Mouse (Mus musculus): ENCODE measurements around the gene Fgfr2. TPM values are rescaled to one million over a fixed set of nuclear protein-coding genes. Genes with fewer than 3 reads are reported as not detected.

Fgfr2 gene
- total RNA-seq, 1 experiment: 37.5 TPM

DNA sequence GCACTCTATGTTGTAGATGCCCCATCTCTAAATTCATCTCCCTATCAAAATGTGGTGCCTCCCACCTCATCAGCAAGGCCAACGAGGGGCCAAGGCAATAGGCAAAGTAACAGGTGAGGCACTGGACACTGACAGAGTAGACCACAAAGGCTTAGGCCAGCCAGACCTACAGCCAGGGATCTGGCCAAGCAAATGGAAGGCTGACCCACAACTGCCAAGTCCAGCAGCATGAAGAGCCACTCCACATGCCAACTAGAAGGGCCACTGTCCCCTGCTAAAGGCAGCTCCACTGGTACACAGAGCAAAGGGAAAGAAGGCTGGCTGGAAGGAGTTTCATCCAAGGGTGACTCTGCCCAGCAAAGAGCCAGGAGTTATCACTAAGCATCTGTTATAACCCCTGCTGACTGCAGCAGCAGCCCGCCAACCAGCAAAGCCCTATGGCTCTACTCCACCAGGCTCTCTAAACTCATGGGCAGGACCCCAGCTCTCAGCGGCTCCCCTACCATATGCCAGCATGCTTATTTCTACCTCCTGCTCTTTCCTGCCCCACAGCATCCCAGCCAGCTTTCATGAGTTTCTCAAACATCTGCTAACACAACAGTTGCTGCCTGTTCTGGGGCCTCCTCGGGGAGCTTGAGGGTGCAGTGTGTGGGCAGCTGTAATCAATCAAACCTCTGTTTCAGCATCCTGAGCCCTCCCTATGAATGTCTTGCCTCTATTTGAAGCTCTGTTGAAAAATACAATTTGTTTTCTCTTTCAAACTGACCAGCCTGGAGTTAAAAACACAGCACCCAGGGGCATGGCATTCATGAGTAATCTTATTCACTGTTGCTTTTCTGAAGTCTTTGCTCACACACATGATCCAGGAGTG is 369.4 kb downstream of the Fgfr2 start:
- Histone ChIP-seq H3K36me3 (ENCODE audit: control insufficient read depth, insufficient read depth, low read length, poor library complexity, severe bottlenecking) (peaks cover 3% of the 10 kb centered on the region), H3K27ac (ENCODE audit: insufficient read depth, low read depth, low read length, poor library complexity, severe bottlenecking) (no peak overlapping the region), H3K4me3 (ENCODE audit: insufficient read depth in 1 of 2, low read depth in 1 of 2, low read length in 2 of 2, poor library complexity in 1 of 2, severe bottlenecking in 1 of 2) (no peak overlapping the region), H3K4me1 (ENCODE audit: control insufficient read depth in 2 of 2, insufficient read depth in 2 of 2, low read length in 2 of 2, poor library complexity in 1 of 2) (no peaks in the 10 kb centered on the region), H3K9ac (ENCODE audit: insufficient read depth, low read depth, low read length, poor library complexity, severe bottlenecking) (no peak overlapping the region), H3K9me3 (ENCODE audit: control insufficient read depth, insufficient read depth, low read depth, low read length) (no peaks in the 10 kb centered on the region)
- no peak for DNase-seq (ENCODE audit: low read depth, low spot score)
- in situ Hi-C loops (cut with MboI; ENCODE audit: low sequenced_read_pairs in 2 of 2, unreplicated experiment in 2 of 2): no loop called here
- no peak for TF ChIP-seq MAFK (IDR thresholded peaks at IDR 0.05; ENCODE audit: insufficient read depth, low read depth, low read length)
- no peak for TF ChIP-seq ZC3H11A (IDR thresholded peaks at IDR 0.05; ENCODE audit: borderline replicate concordance, low read depth, low read length)
- no peak for TF ChIP-seq HCFC1 (IDR thresholded peaks at IDR 0.05; ENCODE audit: borderline replicate concordance, insufficient read depth, low read length)
- no peak for TF ChIP-seq ZNF384 (IDR thresholded peaks at IDR 0.05; ENCODE audit: low read depth, low read length)
- no peak for TF ChIP-seq CHD2 (IDR thresholded peaks at IDR 0.05; ENCODE audit: low read depth, low read length)

DNA sequence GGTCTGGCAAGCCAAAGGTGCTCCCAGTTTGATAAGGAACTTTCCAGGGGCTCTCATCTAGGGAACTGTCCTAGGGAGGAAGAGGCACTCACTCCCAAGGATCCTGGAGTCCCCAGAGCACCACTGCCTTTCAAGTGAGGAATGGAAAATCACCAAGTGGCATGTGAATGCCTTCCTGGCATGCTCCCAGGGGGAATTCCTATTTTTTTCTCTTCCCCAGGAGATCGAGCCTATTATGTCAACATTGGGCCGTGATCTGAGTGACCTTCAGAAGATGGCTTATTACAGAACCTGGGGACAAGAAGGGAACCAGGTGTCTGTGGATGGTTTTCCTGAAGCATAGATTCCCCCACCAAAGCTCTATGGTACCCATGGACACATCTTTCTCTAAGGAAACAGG is 371.4 kb downstream of the Fgfr2 start:
- no peaks in the 10 kb centered on the region for H3K9me3 ChIP-seq (ENCODE audit: control insufficient read depth, insufficient read depth, low read depth, low read length)
- in situ Hi-C loops (cut with MboI; ENCODE audit: low sequenced_read_pairs in 2 of 2, unreplicated experiment in 2 of 2): no loop called here
- H3K4me1 ChIP-seq (ENCODE audit: control insufficient read depth in 2 of 2, insufficient read depth in 2 of 2, low read length in 2 of 2, poor library complexity in 1 of 2): no peaks in the 10 kb centered on the region
- no peak overlapping the region for H3K4me3 ChIP-seq (ENCODE audit: insufficient read depth in 1 of 2, low read depth in 1 of 2, low read length in 2 of 2, poor library complexity in 1 of 2, severe bottlenecking in 1 of 2)
- H3K36me3 ChIP-seq (ENCODE audit: control insufficient read depth, insufficient read depth, low read length, poor library complexity, severe bottlenecking): no peaks in the 10 kb centered on the region
- no peak overlapping the region for H3K9ac ChIP-seq (ENCODE audit: insufficient read depth, low read depth, low read length, poor library complexity, severe bottlenecking)
- TF ChIP-seq ZC3H11A (IDR thresholded peaks at IDR 0.05; ENCODE audit: borderline replicate concordance, low read depth, low read length): no peak
- no peak for TF ChIP-seq CHD2 (IDR thresholded peaks at IDR 0.05; ENCODE audit: low read depth, low read length)
- no peak for TF ChIP-seq ZNF384 (IDR thresholded peaks at IDR 0.05; ENCODE audit: low read depth, low read length)
- TF ChIP-seq MAFK (IDR thresholded peaks at IDR 0.05; ENCODE audit: insufficient read depth, low read depth, low read length): no peak
- TF ChIP-seq HCFC1 (IDR thresholded peaks at IDR 0.05; ENCODE audit: borderline replicate concordance, insufficient read depth, low read length): no peak
- DNase-seq (ENCODE audit: low read depth, low spot score): no peak
- H3K27ac ChIP-seq (ENCODE audit: insufficient read depth, low read depth, low read length, poor library complexity, severe bottlenecking): no peak overlapping the region

DNA sequence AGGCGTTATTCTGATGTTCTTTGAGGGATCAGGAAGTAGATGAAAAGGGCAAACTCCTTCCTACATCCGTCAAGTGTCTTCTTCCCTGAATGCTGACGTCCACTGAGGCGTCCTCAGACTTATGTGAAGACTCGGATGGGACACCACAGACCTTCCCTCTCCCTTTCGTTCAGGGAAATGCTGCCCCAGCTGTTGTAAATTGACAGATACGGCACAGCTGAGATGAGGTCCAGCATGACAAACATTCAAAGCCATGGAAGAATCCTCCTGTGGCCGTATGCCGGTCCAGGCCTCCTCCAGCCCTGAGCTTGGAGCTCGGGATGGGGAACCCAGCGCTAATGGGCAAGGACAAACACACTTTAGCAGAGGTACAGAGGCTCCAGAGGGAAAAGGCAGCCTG is 373.6 kb downstream of the Fgfr2 start:
- no peaks in the 10 kb centered on the region for H3K36me3 ChIP-seq (ENCODE audit: control insufficient read depth, insufficient read depth, low read length, poor library complexity, severe bottlenecking)
- in situ Hi-C loops (cut with MboI; ENCODE audit: low sequenced_read_pairs in 2 of 2, unreplicated experiment in 2 of 2): no loop called here
- H3K27ac ChIP-seq (ENCODE audit: insufficient read depth, low read depth, low read length, poor library complexity, severe bottlenecking): no peak overlapping the region

DNA sequence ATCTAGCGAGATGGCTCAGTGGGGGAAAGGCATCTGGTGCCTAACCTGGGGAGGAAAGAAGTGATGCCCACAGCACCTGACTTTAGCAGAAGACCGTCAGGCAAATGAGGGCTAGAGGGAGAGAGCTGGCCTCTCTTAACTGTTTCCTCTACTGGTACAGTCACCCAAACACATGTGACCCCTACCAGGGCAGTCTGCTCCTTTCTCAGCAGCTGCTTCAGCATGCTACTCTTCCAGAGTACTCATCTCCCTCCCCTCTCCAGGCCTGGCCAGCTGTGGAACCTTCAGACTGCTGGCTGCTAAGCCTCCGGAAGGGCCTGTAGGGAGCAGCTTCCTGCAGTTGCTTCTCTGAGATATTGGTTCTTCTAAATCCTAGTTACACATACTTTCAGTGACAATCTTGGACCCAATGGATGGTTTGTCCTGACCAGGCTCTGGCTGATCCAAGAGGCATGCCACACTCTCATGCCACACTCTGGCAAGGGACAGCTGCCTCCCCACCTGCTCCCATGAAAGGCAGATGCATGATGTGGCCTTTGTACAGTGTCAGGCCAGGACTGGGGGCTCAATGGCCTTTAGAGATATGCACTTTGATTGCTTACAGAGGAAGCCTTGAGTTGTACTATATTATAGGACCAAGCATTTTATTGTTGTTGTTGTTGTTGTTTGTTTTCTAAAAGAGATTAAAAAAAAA is 374.9 kb downstream of the Fgfr2 start:
- H3K36me3 ChIP-seq (ENCODE audit: control insufficient read depth, insufficient read depth, low read length, poor library complexity, severe bottlenecking): no peaks in the 10 kb centered on the region
- H3K4me1 ChIP-seq (ENCODE audit: control insufficient read depth in 2 of 2, insufficient read depth in 2 of 2, low read length in 2 of 2, poor library complexity in 1 of 2): no peaks in the 10 kb centered on the region
- H3K27ac ChIP-seq (ENCODE audit: insufficient read depth, low read depth, low read length, poor library complexity, severe bottlenecking): no peak overlapping the region
- H3K9ac ChIP-seq (ENCODE audit: insufficient read depth, low read depth, low read length, poor library complexity, severe bottlenecking): no peak overlapping the region
- H3K9me3 ChIP-seq (ENCODE audit: control insufficient read depth, insufficient read depth, low read depth, low read length): no peaks in the 10 kb centered on the region
- H3K4me3 ChIP-seq (ENCODE audit: insufficient read depth in 1 of 2, low read depth in 1 of 2, low read length in 2 of 2, poor library complexity in 1 of 2, severe bottlenecking in 1 of 2): no peak overlapping the region
- no peak for DNase-seq (ENCODE audit: low read depth, low spot score)
- TF ChIP-seq CHD2 (IDR thresholded peaks at IDR 0.05; ENCODE audit: low read depth, low read length): no peak
- TF ChIP-seq MAFK (IDR thresholded peaks at IDR 0.05; ENCODE audit: insufficient read depth, low read depth, low read length): no peak
- no peak for TF ChIP-seq ZNF384 (IDR thresholded peaks at IDR 0.05; ENCODE audit: low read depth, low read length)
- in situ Hi-C loops (cut with MboI; ENCODE audit: low sequenced_read_pairs in 2 of 2, unreplicated experiment in 2 of 2): no loop called here

More for the DNA sequence above, 373.6 kb downstream of the Fgfr2 start:
- DNase-seq (ENCODE audit: low read depth, low spot score): no peak
- H3K4me1 ChIP-seq (ENCODE audit: control insufficient read depth in 2 of 2, insufficient read depth in 2 of 2, low read length in 2 of 2, poor library complexity in 1 of 2): no peaks in the 10 kb centered on the region
- no peak overlapping the region for H3K4me3 ChIP-seq (ENCODE audit: insufficient read depth in 1 of 2, low read depth in 1 of 2, low read length in 2 of 2, poor library complexity in 1 of 2, severe bottlenecking in 1 of 2)
- H3K9me3 ChIP-seq (ENCODE audit: control insufficient read depth, insufficient read depth, low read depth, low read length): no peaks in the 10 kb centered on the region
- no peak for TF ChIP-seq MAFK (IDR thresholded peaks at IDR 0.05; ENCODE audit: insufficient read depth, low read depth, low read length)
- TF ChIP-seq ZNF384 (IDR thresholded peaks at IDR 0.05; ENCODE audit: low read depth, low read length): no peak
- no peak for TF ChIP-seq CHD2 (IDR thresholded peaks at IDR 0.05; ENCODE audit: low read depth, low read length)
- TF ChIP-seq HCFC1 (IDR thresholded peaks at IDR 0.05; ENCODE audit: borderline replicate concordance, insufficient read depth, low read length): no peak
- TF ChIP-seq ZC3H11A (IDR thresholded peaks at IDR 0.05; ENCODE audit: borderline replicate concordance, low read depth, low read length): no peak
- H3K9ac ChIP-seq (ENCODE audit: insufficient read depth, low read depth, low read length, poor library complexity, severe bottlenecking): no peak overlapping the region
